Mouse (Mus musculus) liver, postnatal 0 days (tissue): ENCODE data around the gene Ssh2. TPM values are rescaled to one million over a fixed set of nuclear protein-coding genes. Genes with fewer than 3 reads are reported as not detected.
"Not testable (repeated sequence)": the region's sequence is repeated elsewhere in the genome, so short reads cannot be mapped to it uniquely, and the experiment has no call there.

Source experiments
- ATAC-seq: fragments of 200-750 bp; cut with Nextera tagmentation; 2 replicates; pipeline ENCODE4 v1.8.0; 2017; ENCODE audit warnings: mild to moderate bottlenecking, moderate library complexity
- DNase-seq: peaks from one replicate; pipeline ENCODE4 v3.0.0-alpha.2; 2016
- H3K27ac ChIP-seq: fragments of 300-500 bp; sonication (generic); 2 replicates; pipeline ENCODE4 v1.5.1; 2014; ENCODE audit warnings: antibody characterized with exemption, moderate library complexity, mild to moderate bottlenecking, low read depth
- H3K27me3 ChIP-seq: fragments of 300-500 bp; sonication (generic); 2 replicates; pipeline ENCODE4 v1.6.1; 2014; ENCODE audit warnings: low read length, control low read depth, mixed read lengths; ENCODE audit not compliant: insufficient read depth
- H3K36me3 ChIP-seq: fragments of 300-500 bp; sonication (generic); replicated peaks from 2 replicates; pipeline ENCODE4 v1.6.1; 2014; ENCODE audit warnings: mild to moderate bottlenecking, control low read depth, low read length, moderate library complexity, mixed read lengths; ENCODE audit not compliant: insufficient read depth
- H3K4me1 ChIP-seq: fragments of 300-500 bp; sonication (generic); 2 replicates; pipeline ENCODE4 v1.6.1; 2014; ENCODE audit warnings: antibody characterized with exemption, mild to moderate bottlenecking, control low read depth; ENCODE audit not compliant: insufficient read depth
- H3K4me2 ChIP-seq: fragments of 300-500 bp; sonication (generic); 2 replicates; pipeline ENCODE4 v1.6.1; 2014; ENCODE audit warnings: low read depth, mild to moderate bottlenecking, low read length, moderate library complexity, mixed read lengths
- H3K4me3 ChIP-seq: fragments of 300-500 bp; sonication (generic); 2 replicates; pipeline ENCODE4 v1.5.1; 2014; ENCODE audit warnings: low read depth, low read length
- H3K9ac ChIP-seq: fragments of 300-500 bp; sonication (generic); replicated peaks from 2 replicates; pipeline ENCODE4 v1.6.1; 2014; ENCODE audit warnings: mild to moderate bottlenecking, moderate library complexity
- H3K9me3 ChIP-seq: fragments of 300-500 bp; sonication (generic); 2 replicates; pipeline ENCODE4 v1.6.1; 2016; ENCODE audit warnings: mild to moderate bottlenecking, control low read depth, low read length, mixed read lengths
- CTCF ChIP-seq: sonication (generic); IDR thresholded peaks from 2 replicates; pipeline ENCODE4 v1.5.1; 2016; ENCODE audit warnings: antibody characterized with exemption, low read depth
- EP300 ChIP-seq: IDR thresholded peaks from 2 replicates; pipeline ENCODE4 v1.6.1; 2016; ENCODE audit warnings: antibody characterized with exemption, low read depth, mild to moderate bottlenecking
- WGBS: fragments of 180-500 bp; shearing (Covaris S2); extraction: QIAGEN DNeasy Blood & Tissue Kit; methylation state at CpG from one replicate; pipeline ENCODE4 v1.1.7; 2014; ENCODE audit not compliant: insufficient replicate concordance; 5-methylcytosine and 5-hydroxymethylcytosine counted together
- polyA plus RNA-seq: library from polyadenylated mRNA; unstranded; fragments of >200 nt; fragmentation: Nextera tagmentation; extraction: Ambion mirVana; gene quantifications from 2 replicates; pipeline ENCODE4 v1.2.1, GENCODE M21; 2015

Ssh2 gene
- polyA plus RNA-seq, 1 experiment from 2014 or later = 4.4 TPM

- Histone ChIP-seq H3K27ac (no peak overlapping the region), H3K27me3 (no peaks in the 10 kb centered on the region), H3K4me2 (no peak overlapping the region), H3K36me3 (no peaks in the 10 kb centered on the region), H3K9me3 (no peaks in the 10 kb centered on the region), H3K9ac (no peak overlapping the region), H3K4me1 (peaks cover 9% of the 10 kb centered on the region), H3K4me3 (no peak overlapping the region)
- 83% methylated on average over 2 of the region's 2 CpGs for WGBS
- TF ChIP-seq EP300 (no peak), CTCF (no peak)
- ATAC-seq (no peak), DNase-seq (no peak)
Measured at GRCm38 (mm10) chr11:77378622-77379021, 162.5 kb downstream of the Ssh2 start.

GRCm38 (mm10) chr11:77381174-77381573 lies 165.1 kb downstream of the Ssh2 start:
- Histone ChIP-seq H3K4me3 (no peak overlapping the region), H3K27ac (no peak overlapping the region), H3K36me3 (no peaks in the 10 kb centered on the region), H3K4me2 (no peak overlapping the region), H3K4me1 (peaks cover 30% of the 10 kb centered on the region), H3K27me3 (no peaks in the 10 kb centered on the region), H3K9ac (no peak overlapping the region), H3K9me3 (no peaks in the 10 kb centered on the region)
- TF ChIP-seq EP300 (no peak), CTCF (no peak)
- DNase-seq (no peak), ATAC-seq (no peak)
- WGBS = 78% methylated on average over 3 of the region's 3 CpGs

- Histone ChIP-seq H3K27ac (no peak overlapping the region), H3K36me3 (no peaks in the 10 kb centered on the region), H3K27me3 (no peaks in the 10 kb centered on the region), H3K9ac (no peak overlapping the region), H3K9me3 (no peaks in the 10 kb centered on the region), H3K4me3 (no peak overlapping the region), H3K4me1 (peaks cover 39% of the 10 kb centered on the region), H3K4me2 (no peak overlapping the region)
- DNase-seq (no peak), ATAC-seq (no peak)
- TF ChIP-seq CTCF = no peak
- TF ChIP-seq EP300 = no peak
- WGBS = 50% methylated on average over 3 of the region's 3 CpGs
Measured at GRCm38 (mm10) chr11:77384151-77384550, 168.1 kb downstream of the Ssh2 start.

- WGBS = 8% methylated on average over 3 of the region's 3 CpGs
- Histone ChIP-seq H3K27ac (peak overlapping the region; percentile 80), H3K4me1 (peaks cover 39% of the 10 kb centered on the region), H3K27me3 (no peaks in the 10 kb centered on the region), H3K4me2 (0 out of 2 replicates have a peak overlapping the region, but pooled peaks have one; percentile 1), H3K9ac (no peak overlapping the region), H3K36me3 (no peaks in the 10 kb centered on the region), H3K9me3 (no peaks in the 10 kb centered on the region), H3K4me3 (no peak overlapping the region)
- peak; percentile 87 for ATAC-seq
- peak; percentile 62 for DNase-seq
- TF ChIP-seq EP300 = peak; percentile 69
- TF ChIP-seq CTCF = no peak
Measured at GRCm38 (mm10) chr11:77385706-77386690, 169.9 kb downstream of the Ssh2 start.

GRCm38 (mm10) chr11:77388197-77388596 lies 172.1 kb downstream of the Ssh2 start:
- H3K27ac ChIP-seq, H3K36me3 ChIP-seq, H3K4me3 ChIP-seq, H3K9me3 ChIP-seq, H3K9ac ChIP-seq, ATAC-seq, H3K27me3 ChIP-seq, DNase-seq, H3K4me2 ChIP-seq: not testable (repeated sequence)
- peaks cover 33% of the 10 kb centered on the region for H3K4me1 ChIP-seq
- WGBS = 82% methylated on average over 3 of the region's 3 CpGs

- TF ChIP-seq EP300 (no peak), CTCF (no peak)
- H3K4me3 ChIP-seq = no peak overlapping the region
- peaks cover 17% of the 10 kb centered on the region for H3K36me3 ChIP-seq
- ATAC-seq = no peak
- H3K4me2 ChIP-seq = no peak overlapping the region
- H3K4me1 ChIP-seq = no peaks in the 10 kb centered on the region
- no peaks in the 10 kb centered on the region for H3K27me3 ChIP-seq
- no peak overlapping the region for H3K27ac ChIP-seq
- H3K9me3 ChIP-seq = no peaks in the 10 kb centered on the region
- no peak overlapping the region for H3K9ac ChIP-seq
- no peak for DNase-seq
- WGBS = 81% methylated on average over 2 of the region's 2 CpGs
Measured at GRCm38 (mm10) chr11:77395539-77395938, 179.5 kb downstream of the Ssh2 start.
